Mouse (Mus musculus) thymus, adult 18-20 months (tissue): ENCODE measurements around the gene Adam1b.

Experiments used
- DNase-seq, 2 experiments: peaks; one replicate each; pipeline ENCODE4 v3.0.0; 2022; ENCODE audit warnings: mixed read lengths in 2 of 2

Gene Adam1b

DNA sequence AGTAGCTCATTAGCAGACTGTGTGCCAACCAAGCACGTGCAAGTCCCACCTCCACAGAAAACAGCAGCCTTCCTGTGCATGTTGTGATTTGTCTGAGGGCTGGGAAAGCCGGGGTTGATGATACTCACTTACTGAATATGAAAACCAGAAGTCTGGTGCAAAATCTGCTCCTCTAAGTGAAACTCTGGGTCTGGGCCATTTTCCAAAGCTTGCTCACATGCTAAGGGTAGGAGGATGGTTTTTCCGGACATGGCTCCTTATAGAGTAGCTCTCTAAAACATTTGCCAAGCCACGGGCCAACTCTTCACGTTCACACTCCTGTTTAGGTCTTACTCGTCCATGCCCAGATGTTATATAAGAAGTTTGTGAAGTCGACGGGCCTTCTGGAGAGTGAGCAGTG is 9.9 kb downstream of the Adam1b start:
- no peak for DNase-seq

DNA sequence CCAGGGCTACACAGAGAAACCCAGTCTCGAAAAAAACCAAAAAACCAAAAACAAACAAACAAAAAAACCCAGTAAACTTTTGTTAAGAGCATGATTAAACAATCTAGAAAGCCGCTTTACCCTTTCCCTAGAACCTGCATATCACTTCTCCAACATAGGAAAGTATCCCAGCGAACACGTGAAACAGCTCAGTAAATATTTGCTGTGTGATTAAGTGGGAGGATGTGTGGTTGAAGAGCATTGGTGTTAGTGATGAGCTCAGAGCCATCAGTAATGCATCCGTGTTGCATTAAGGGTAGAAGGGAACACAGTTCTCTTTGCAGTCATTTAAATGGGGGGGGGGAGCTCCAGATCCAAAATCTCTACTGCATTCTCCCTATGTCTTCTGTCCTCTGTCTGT is 18.4 kb downstream of the Adam1b start:
- no peak for DNase-seq

- DNase-seq = no peak
Measured at GRCm38 (mm10) chr5:121477680-121478079, 25.6 kb downstream of the Adam1b start.

GRCm38 (mm10) chr5:121476040-121476439 is 27.2 kb downstream of the Adam1b start:
- DNase-seq = no peak

GRCm38 (mm10) chr5:121474610-121475009 is 28.6 kb downstream of the Adam1b start:
- DNase-seq = no peak

- DNase-seq = no peak
Measured at GRCm38 (mm10) chr5:121472411-121472810, 30.8 kb downstream of the Adam1b start.

- no peak for DNase-seq
Measured at GRCm38 (mm10) chr5:121469566-121469965, 33.7 kb downstream of the Adam1b start.

DNA sequence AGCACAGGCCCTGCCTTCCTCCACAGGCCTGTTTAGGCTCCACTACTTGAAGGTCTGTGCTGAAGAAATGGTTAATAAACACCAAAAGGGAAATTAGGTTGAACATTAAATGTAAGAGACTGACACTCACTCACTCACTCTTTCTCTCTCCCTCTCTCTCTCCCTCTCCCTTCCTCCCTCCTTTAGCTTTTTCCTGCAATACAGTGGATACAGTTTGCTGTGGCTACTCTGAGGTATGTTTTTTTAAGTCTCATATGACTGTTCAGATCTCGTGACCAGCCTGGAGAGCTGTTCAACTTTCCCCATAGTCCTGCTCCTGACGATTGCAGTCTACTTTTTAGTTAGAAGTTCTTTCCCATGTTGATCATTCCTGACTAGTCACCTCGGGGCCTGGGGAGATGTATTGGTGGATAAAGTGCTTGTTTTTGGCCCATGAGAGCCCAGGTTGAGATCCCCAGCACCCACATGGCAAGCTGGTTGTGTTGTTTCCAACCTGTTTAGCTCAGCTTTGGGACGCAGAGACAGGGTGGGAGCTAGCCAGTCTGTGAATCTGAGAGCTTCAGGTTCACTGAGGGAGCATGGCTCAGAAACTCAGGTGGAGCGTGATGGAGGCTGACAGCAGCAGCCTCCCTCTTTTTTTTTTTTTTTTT is 39.5 kb downstream of the Adam1b start:
- DNase-seq = no peak

GRCm38 (mm10) chr5:121462967-121463366 is 40.3 kb downstream of the Adam1b start:
- no peak for DNase-seq

DNA sequence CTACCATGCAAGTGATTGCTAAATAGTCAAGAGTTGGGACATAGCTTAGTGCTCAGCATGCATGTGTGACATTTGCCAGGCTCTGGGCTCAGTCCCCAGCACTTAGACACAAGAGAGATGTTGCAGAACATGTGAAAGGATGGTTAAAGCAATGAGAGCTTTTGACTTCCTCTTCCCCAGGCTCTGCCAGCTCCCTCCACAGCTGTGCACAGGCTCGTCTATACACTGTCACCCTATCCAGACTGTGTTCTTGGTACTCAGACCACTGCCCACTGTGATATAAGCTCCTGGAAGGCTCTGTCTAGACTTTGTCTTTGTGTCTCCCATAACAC is 41.1 kb downstream of the Adam1b start:
- DNase-seq = no peak

- no peak for DNase-seq
Measured at GRCm38 (mm10) chr5:121461339-121462170, 41.7 kb downstream of the Adam1b start.

DNA sequence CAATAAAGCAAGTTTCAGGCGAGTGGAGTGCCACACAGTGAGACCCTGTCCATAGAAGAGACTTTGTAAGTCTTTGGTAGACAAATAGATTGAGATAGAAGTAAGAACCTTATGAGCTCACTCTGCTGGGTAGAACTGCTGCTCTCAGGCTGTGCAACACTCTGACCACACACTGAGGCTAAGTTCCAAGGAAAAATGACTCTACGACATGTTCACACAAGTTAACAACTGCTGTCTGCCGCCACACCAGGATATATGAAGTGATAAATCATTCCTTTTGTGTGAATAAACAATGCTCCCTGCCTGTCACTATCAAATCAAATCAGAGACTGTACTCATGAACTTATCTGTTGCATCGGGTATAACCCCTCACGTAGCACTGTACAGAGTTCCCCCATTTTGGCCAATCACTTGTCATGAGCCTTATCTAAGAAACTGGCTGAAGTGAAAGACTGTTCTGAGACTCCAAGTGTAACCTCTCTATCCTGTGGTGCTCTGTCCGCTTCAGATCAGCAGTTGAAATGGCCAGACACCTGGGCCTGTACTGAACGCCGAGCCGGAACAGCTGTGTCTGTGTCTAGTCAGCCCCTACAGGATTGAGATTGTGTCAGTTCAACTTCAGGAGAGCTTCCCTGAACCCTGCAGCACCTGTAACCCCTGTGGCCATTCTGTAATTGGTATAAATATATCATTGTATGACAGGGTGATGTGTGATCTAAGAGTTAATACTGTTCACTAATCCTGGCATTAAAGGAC is 47.5 kb downstream of the Adam1b start:
- no peak for DNase-seq

- no peak for DNase-seq
Measured at GRCm38 (mm10) chr5:121454503-121454782, 48.8 kb downstream of the Adam1b start.

GRCm38 (mm10) chr5:121453743-121454502 is 49.3 kb downstream of the Adam1b start:
- no peak for DNase-seq

DNA sequence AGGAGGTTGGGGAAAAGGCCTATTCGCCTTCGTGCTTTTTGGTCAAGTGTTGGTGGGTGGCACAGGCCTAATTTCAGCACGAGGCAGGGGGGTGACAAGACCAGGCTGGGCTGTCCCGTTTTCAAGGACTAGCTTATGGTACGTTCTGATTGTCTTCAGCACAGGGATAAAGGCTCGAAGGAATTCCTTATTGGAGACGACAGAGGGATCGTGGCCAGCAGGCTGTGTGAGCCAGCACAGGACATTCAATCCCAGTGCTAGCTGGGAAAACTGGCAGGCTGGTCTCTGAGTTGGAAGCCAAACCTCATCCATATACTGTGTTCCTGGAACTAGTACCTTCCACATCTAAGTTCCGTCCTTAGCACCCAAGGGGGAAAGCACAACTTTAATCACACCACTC is 50.3 kb downstream of the Adam1b start:
- peak in 1 of 2 experiments; percentile 16 for DNase-seq

- peak; percentile 97 for DNase-seq
Measured at GRCm38 (mm10) chr5:121452026-121452869, 51.0 kb downstream of the Adam1b start, which contains the start of gene Erp29. Gene Erp29 (minus strand): TSS chr5:121452506.

DNA sequence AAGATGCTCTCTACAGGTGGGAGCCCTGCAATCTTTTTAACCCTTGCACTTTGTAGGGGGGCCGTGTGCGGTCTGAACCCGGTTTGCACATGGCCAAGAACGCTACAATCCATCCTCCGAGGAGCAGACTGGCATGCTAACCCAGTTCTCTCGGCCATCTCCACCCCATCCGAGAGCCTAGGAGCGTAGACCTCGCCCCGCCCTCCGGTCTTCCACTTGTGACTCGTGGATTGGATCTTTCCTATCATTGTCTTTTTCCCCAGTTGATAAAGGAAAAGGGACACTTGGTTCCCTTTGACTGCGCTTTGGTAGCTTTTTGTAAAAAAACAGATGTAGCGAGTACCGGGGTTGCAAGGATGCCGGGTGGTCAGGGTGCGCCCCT is 51.6 kb downstream of the Adam1b start, which contains the start of gene Tmem116:
Tmem116 (plus strand) TSS at position 250 of the 382 bp plus-strand sequence.
- DNase-seq = no peak

DNA sequence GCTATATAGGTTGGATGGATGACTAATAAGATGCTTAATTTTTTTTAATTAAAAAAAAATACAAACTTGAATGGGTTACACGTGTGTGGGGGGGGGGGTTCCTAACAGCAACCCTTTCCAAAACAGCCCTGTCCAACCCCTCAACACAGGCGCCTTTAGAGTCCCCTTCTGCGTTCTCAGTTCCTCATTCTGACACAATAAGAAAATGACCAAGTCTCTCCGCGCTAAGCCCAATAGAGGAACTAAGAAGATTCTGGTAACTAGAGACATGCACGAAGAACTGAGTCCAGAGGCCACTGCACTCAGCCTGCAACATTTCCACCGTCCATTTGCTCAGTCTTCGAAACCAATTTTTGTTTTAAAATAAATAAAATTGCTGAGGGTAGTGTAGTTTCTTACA is 52.0 kb downstream of the Adam1b start:
- DNase-seq = no peak

- DNase-seq = no peak
Measured at GRCm38 (mm10) chr5:121450476-121450875, 52.8 kb downstream of the Adam1b start.
